Mouse (Mus musculus) right cerebral cortex, adult 18-20 months (tissue): ENCODE measurements at regions not wholly inside any gene's neighbourhood (a gene's known extent, or its start where the extent isn't known, plus 50 kb on each side); places are given as distances from the start of the nearest gene placed in this dataset.

Experiments used
- DNase-seq: peaks from one replicate; pipeline ENCODE4 v3.0.0; 2022; ENCODE audit warnings: mixed read lengths

DNA sequence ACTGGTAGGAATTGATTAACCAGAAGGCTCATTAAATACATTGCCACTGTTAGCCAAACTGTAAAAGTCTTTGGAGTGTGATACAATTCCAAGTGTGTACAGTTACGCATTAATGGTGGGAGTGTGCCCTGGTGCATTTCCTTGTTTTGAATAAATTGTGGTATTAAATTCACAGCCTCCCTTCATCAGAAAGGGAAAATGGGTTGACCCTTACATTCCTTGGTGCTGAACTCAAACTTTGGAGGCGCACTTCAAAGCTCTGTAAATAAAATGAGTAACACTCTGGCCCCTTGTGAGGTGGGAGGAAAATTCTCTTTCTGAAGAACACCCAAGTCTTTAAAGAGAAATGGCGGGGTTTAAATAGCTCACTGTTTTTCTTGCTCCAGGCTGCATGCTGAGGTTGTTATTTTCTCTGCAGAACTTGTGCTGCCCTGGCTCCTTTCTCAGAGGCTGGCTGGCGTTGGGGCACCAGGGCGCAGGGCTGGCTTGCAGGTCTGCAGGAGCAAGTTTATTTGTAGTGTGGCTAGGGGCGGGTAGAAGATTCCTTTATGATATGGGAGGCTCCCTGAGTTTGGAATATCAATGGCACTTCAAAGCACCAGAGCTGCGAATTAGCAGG lies 266.7 kb downstream of the Gpat3 start:
- no peak for DNase-seq

DNA sequence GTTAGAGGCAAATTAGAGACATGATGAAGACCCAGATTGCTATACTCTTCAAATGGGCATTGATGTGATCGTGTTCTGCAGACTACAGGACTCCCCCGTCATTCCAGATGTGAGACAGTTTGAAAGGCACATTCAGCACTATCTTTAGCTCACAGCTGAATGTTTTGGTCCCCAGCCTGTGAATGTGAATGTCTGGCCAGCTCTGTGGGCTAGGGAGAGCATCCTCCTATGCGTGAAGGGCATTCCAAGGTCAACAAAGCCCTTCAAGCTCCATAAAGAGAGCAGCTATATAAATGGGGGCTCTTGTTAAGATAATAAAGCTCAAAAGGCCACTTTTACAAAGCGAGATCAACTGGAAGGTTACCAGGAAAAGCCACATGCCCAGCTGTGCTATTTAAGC lies 266.1 kb downstream of the Gpat3 start:
- DNase-seq: no peak

DNA sequence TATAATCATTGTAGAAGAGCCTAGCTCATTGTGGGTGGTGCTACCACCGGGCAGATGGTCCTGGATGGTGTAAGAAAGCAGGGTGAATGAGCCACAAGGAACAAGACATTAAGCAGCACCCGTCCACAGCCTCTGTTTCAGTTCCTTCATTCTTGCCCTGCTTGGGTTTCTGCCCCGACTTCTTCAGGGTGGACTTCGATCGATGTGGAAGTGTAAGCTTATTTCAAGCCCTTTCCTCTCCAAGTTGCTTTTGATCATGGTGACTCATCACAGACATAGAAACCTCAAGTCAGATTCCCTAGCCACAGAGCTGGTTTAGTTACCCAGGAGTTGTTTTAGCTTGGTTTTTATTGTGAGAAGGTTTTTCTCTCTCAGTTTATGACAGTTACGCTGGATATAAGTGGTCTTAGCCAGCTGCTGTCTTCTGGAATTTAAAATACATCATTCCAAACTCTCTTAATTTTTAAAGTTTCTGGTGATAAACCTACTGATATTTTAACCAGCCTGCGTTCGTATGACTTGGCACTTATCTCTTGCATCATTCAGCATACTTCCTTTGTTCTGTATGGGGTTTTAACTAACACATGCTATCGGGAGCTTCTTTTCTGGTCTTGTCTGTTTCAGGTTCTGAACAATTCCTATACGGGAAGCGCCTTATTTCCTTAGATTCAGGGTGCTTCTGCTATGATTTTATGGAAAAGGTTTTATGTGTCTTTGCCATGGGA lies 255.6 kb downstream of the Gpat3 start:
- DNase-seq: no peak

DNA sequence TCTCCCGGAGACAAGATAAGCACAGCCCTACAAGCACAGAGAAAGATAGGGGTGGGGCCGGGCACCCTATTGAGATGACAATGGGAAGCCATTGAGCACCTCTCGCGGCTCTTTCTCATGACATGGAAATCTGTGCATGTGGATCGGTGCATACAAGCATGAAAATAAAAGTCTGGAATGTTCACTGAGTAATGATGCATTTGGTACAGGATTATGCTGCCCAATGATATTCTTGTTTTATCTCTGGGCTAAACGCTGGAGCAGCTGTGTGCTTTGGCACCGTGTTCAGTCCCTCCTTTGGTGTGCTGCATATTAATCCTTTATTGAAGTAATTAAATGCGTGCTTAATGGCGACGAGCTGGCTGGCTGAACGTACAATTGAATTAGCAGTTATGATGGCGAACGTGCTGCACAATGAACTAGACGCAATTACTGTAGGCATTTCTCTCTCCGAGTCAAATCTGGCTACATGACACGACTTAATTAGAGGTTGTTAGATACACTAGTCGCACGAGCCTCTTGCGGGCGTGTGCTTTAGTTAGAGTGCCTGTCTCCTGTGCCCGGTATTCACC lies 245.6 kb downstream of the Gpat3 start:
- DNase-seq: no peak

DNA sequence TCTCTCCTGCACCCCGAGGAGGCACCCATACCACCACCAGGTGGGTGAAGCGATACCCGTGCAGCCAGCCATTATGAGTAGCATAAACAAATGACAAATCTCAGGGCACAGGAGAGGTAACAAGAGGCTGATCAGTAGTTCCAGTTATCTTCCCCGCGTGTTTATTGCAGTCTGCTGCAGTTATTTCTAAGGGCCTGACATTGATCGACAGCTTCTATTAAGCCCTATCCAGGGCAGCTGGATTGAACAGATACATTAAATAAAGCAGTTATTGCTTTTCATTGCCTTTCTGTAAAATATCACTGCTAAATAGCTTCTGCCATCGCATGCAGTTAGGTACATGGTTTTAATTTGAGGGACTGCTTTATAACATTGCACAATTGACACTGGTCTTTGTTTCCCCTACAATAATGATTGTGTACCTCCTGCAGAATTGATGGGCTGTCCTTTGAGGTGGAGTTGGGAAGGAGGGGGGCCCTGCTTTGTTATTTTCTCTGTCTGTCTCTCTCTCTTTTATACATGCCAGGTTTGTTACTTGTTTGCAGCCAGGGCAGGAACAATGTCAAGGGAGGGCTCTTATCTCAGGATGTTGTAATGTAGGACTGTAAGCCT lies 245.0 kb downstream of the Gpat3 start:
- no peak for DNase-seq

DNA sequence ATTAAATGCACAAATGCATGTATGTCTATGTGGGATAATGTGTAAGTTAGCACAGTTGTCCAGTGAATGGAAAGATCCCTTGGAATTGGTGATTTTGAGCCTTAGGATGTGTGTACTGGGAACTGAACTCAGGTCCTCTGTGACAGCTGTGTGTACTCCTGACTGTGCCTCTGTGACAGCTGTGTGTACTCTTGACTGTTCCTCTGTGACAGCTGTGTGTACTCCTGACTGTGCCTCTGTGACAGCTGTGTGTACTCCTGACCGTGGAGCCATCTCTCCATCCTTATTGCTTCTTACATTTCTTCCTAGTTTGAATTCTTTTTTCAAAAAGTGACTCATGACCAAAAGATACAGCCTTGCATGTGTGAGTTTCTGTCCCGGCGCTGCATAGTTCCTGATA lies 239.7 kb downstream of the Gpat3 start:
- DNase-seq: no peak

DNA sequence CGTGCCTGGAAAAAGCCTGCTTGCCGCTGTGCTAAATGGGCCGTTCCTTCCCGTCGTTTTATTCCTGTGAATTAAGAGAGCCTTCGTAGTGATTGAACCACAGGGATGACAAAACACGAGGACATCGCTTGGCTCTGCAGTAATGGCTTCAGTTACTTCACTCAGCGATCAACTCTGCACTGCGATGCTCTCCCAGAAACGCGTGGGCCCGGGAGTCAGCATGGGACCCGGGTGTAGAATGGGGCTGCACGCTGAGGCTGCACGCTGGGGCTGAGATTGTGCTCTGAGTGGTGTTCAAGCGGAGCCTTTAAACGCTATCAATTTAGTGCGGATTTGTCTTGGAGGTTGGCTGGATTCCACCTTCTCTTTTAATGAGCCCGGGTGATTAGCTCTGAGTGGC lies 237.1 kb downstream of the Gpat3 start:
- no peak for DNase-seq

DNA sequence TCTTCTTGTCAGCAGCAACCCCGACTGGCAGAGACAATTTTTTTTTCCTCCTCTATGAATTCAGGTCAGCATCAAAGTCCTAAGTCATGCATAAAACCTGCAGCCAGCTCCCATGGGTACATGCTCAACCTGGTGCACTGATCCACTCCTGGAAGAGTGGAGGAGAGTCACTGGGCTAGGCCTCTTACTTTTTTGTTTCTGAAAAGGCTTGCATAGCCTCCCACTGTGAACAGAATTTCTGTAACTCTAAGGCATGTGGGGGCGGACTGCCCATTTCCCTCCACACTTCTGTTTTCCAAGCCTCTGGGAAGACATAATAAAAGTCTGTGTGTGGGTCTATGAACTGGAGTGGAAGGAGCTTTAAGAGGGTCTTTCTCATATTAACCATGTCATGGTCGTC lies 218.8 kb downstream of the Gpat3 start:
- DNase-seq: peak; percentile 3

DNA sequence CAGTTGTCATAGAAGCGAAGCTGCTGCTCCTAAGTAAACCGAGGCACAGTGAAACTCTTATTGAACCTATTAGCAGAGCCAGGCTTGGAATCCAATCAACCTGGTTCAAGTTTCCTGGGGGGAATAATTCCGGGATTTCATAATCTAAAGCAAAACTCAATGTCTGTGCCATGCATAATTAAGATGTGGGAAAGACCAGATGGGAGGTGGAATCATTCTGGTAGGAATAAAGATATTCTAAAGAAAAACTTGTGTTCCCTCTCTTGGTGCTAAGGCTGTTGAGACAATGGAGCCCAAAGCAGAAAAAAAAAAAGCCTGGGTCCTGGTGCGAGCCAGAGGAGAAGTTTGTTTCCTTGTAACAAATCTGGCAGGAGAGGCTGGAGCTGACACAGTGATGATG lies 217.7 kb downstream of the Gpat3 start:
- no peak for DNase-seq

DNA sequence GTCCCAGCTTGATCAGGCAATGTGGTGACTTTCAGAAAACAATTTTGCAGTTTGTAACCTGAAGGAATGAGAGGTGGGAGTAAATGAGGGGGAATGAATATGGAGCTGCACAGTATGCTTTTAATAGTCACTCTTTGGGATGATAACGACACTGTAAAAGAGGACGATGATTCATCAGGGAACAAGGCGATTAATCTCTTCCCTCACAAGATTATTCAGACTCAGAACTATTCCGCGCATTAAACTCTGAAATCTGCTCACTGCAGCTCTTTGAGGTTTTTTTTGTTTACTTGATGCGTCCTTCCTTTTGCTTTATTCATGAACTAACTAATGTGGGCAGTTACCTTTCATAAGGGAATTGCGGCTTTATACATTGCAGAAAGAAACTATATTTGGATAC lies 206.1 kb downstream of the Gpat3 start:
- DNase-seq: peak; percentile 15

DNA sequence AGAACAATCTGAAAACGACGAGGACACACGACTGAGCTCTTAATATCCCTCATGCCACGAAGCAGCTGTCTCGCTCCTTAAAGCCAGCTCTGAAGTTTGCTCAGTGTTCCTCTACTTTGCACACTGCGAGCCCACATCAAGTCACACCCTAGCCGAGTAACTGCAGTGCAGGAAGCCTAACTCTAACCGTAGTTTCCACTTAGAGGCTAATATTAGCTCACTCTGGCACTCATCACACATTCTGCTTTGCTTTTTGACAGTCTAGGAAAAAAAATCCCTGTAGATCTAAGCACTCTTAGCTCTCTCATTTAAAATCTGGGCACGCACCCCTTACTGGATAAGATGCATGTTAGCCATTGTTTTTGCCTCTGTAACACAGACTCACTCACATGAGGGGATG lies 195.0 kb downstream of the Gpat3 start:
- DNase-seq: no peak

DNA sequence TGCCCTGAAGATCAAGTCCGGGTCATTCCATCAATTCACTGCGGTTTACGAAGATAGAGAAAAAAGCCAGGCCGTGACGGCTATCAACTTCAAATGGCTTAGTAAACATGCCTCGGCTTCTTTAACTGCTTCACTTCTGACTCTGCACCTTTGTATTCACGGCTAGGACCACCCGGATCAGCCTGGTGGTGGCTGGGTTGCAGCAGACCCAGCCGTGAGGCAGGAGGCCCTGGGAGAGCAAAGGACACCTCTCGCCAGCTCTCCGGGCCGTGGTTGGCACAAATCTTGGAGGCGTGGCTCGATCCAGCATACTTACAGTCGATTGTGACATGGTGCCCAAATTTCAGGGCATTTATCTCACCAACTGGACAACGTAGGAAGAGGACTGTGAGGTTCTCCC lies 187.5 kb downstream of the Gpat3 start:
- DNase-seq: no peak

DNA sequence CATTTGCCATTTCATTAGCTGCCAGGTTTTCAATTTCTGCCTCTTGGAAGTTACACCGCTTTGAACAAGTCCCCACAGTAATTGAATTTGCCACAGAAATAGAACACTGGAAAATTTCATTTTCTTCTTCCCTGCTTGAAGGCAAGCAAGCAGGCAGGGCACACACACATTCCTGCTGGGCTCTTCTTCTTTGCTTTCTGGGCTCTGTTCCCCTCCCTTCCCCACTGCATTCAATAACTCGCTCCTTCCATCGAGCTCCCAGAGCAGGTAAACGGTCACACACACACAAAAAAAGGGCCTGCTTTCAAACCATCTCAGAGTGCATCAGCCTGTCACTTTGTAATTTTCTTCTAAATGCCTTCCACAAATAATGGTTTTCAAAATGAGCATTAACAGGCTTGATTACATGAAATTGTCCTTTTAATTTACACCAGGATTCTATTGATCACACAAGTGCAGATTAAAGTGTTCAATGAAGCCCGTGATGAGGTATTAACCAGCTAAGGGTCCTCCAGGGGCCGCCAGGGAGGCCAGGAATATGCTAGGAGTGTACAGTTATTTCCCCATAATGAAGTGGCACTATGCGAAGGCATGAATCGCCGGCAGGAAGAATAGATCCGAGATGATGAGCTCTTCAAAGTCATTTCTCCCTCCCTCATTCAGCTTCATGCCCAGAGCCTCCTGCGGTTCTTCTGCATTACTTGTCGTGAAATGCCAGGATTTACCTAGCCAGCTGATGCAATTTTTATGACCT lies 186.8 kb downstream of the Gpat3 start:
- DNase-seq: no peak

DNA sequence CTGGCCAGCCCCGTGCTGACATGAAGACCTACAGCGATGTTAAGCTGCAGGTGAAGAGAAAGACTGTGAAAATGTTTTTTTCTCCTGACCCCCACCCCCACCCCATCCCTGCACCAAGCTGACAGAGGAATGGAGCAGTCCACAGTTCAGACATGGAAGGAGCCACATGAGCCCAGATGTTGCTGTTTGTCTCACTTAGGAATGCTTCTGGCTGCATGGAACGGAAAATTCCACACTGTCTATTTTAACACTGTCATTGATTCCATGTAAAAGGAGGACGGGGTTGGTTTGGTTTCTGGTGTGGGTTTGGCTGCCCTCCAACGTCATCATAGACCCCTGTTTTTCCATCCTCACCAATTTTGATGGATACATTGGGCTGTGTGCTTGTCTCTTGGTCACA lies 179.3 kb downstream of the Gpat3 start:
- no peak for DNase-seq

DNA sequence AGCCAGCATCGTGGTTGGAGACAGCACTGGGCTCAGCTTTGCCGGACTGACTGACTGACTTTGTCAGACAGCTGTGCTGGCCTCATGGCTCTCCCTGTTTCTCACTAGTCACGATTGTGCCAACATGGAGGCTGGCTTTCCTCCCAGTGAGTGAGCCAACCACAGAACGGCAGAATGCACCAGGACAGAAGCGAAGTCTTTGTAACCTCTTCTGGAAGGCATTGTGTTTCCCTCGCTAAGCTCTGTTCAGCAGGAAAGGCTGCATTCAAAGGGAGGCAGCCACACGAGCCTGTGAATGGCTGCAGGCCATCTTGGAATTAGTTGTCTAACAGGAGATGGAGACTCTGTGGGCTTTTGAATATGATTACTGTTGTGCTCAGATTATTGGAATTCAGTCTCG lies 178.3 kb downstream of the Gpat3 start:
- DNase-seq: no peak

DNA sequence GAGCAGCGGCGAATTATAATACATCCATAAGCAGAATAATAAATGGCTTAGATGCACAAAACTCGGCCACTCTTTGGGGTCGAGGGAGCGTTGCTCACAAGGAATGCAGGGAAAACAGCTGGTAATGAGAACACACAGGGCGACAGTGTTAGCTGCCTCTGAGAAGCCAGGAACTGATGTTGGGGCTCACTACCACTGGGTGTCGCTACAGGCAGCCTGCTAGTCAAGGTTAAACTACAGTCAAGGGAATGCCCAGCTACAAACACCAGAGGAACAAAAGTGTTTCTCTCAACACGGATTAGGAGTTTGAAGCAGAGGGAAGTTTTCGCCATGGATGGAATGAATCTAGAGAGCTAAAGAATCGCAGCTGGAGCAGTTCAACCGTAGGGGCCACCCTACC lies 175.3 kb downstream of the Gpat3 start:
- peak; percentile 75 for DNase-seq

DNA sequence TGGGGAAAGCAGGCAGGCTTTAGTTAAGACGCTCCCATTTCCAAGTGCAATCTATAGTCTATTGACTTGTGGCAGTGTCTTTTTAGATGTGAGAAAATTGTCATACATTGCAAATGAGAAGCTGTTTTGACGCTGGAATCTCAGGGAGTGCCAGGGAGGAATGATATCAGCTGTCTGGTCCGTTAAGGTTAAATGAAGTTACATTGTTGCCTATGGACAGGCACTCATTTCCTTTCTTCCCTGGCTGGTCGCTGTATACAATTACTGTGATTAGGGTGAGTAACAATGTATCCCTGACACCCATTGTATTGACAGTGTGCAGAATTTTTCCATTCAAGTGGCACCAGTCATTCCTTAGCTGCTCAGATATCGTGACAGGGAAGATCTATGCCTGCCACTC lies 168.3 kb downstream of the Gpat3 start:
- no peak for DNase-seq

DNA sequence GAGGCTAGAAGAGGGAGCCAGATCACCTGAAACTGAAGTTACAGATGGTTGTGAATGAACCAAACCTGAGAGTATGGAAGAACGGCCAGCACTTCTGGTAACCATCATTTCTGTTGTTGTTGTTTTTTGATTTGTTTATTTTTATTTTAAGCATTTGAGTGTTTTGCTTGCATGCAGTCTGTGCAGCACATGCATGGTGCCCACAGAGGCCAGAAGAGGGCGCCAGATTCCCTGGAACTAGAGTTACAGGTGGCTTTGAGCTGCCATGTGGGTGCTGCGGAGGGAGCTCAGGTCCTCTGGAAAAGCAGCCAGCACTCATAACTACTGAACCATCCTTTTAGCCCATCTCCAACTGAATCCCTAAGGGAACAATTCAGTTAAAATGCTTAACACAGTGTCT lies 159.7 kb downstream of the Gpat3 start:
- no peak for DNase-seq

DNA sequence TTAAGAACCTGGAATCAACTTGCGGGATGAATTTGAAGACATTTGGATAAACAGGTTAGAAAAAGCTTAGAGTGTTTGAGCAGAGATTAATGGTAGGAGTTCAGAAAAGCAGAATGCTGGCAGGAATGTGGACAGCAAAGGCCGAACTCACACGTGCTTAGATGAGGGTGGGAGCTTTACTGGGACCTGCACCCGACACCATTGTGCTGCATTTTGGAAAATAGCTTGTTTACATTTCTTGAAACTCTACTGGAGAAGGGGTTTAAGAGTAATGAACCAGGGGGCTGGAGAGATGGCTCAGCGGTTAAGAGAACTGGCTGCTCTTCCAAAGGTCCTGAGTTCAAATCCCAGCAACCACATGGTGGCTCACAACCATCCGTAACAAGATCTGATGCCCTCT lies 154.9 kb downstream of the Gpat3 start:
- DNase-seq: no peak

DNA sequence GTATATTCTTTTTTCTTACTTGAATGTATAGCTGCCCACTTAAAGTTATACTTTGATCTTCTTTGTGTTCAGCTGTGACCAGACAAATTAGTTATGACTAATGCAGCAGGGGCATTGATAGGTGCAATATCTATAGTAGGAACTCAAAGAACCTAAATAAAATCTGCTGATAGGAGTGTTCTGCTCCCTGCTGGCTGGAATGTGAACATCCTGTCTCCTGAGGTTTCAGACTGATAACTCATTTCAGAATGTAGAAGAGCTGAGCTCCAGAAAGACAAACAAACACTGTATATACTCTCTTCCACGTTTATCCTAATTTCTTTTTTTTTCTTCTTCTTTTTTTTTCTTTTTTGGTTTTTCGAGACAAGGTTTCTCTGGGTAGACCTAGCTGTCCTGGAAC lies 146.9 kb downstream of the Gpat3 start:
- no peak for DNase-seq

DNA sequence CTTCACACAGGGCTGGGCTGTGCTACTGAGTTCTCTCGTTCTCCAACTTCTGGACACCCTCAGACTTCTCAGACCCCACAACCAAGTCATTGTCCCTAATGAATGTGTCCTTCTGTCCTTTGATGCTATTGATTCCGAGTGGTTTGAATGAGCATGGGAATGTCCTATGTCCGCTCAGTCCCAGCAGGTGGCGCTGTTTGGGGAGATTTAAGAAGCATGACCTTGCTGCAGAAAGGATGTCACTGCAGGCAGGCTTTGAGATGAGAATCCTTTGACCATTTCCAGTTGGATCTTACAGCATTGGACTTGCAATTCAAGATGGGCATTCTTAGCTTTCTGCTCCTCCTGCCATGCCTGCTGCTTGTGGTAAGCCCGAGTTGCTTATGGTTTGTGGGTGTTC lies 146.1 kb downstream of the Gpat3 start:
- DNase-seq: peak; percentile 29

DNA sequence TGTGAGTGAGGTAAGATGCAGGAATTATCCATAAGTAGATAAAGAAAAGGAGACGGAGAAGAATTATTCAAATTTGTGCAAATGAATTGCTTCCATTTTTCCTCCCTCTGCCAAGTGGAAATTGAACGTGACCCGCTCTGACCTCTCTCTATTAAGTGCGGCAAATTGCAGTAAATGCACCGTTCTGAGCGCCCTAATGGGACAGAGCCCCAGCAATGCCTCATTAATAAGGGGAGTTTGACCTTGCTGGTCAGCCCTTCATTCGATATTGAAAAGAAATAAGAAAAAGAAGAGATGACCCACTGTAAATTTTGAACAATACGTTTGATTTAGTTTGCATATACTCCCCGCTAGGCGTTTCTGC lies 137.0 kb downstream of the Gpat3 start:
- DNase-seq: no peak

DNA sequence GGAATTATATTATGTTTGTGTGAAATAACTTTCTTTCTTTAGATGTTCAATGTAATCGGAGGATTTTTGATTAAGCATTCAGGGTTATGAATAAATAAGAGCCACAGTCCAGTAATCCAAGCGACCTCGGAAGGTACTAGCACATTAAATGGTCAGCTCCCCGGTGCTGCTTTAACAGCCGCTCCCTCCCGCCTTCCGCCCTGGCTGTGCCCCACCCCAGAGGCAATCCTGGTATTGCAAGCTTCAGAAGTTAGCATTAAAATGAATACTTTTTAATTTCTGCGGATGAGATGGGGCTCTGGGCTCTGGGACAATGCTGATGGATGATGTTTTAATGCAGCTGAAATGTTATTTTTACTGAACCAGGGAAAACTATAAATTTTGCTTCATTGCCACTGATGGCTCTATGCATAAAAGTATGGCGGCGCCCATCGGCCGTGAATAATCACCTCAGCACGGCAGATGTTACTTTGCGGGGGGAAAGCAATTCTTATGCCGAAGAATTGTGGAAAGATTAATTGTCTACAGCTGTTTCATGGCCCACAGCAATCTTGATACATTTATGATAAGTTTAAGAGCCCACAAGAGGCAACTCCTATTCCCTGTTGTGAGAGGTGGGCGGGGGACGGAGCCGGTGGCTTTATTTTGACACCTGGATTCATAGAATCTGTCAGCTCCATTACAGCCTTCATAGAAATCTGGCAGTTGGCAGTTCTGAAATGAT lies 136.5 kb downstream of the Gpat3 start:
- DNase-seq: no peak
